Comparison of ENCODE assay signal across 8 mouse cellular contexts in the genomic region with DNA sequence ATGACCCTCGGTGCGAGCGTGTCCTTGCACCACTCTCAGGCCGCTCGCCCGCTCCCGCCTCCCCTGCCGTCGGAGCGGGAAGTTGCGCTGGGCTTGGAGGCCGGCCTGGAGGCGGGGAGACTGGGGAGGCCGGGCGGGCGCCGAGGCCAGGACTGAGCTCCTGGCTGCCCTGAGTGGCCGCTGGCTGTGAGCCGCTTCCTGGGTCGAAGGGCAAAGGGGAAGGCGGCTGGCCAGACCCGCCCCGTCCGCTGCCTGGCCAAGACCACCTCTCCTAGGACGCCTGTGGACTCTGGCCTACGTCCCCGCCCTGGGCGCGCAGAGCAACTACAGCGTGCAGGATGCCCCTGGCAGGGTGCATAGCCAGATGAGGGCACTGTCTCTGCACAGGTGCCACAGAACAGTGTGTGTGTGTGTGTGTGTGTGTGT. TPM values are rescaled to one million over a fixed set of nuclear protein-coding genes. Genes with fewer than 3 reads are reported as not detected.
DNase-seq lines count a peak whose midpoint lies in the region; ATAC-seq lines count a peak whose summit lies in the region.

No protein-coding gene starts in this region.

- peaks cover 47% of the 10 kb centered on the region for H3K4me1 ChIP-seq in intestine, embryonic 15.5 days (replicated peaks)

- peak overlapping the region; percentile 87 for H3K4me3 ChIP-seq in intestine, embryonic 15.5 days (replicated peaks)
- H3K4me3 ChIP-seq in macrophage (ENCODE audit: inconsistent target) = peak overlapping the region; percentile 30

- peak overlapping the region; percentile 86 for H3K4me2 ChIP-seq in intestine, embryonic 15.5 days (replicated peaks)

- no peaks in the 10 kb centered on the region for H3K27me3 ChIP-seq in intestine, embryonic 15.5 days (replicated peaks)

- H3K79me2 ChIP-seq in macrophage (ENCODE audit: inconsistent target) = no peaks in the 10 kb centered on the region

- WGBS in intestine, embryonic 15.5 days = 2% methylated on average over 28 of the region's 30 CpGs
- 16% methylated on average over 21 of the region's 30 CpGs for WGBS in macrophage (ENCODE audit: missing documents)

- H3K27ac ChIP-seq in intestine, embryonic 15.5 days = peak overlapping the region; percentile 84
- H3K27ac ChIP-seq in macrophage = no peak overlapping the region

- peak; percentile 87 for ATAC-seq in intestine, embryonic 15.5 days
- ATAC-seq in megakaryocyte-erythroid progenitor cell, adult 5-6 weeks (replicated peaks; ENCODE audit: low FRiP score, low TSS enrichment, poor library complexity, severe bottlenecking) = no peak; the same call in 1 of the 2 replicates

- DNase-seq in adrenal gland, adult 8-10 months = peak; percentile 93
- DNase-seq in embryo, embryonic 10 days (ENCODE audit: low spot score) = peak; percentile 93
- peak; percentile 93 for DNase-seq in gastrocnemius, postnatal 25 days
- peak; percentile 35 to 56 for DNase-seq in left cerebral cortex, adult 9 months (ENCODE audit: low spot score in 2 of 2)
- peak; percentile 47 to 59 for DNase-seq in right cerebral cortex, adult 2 months (ENCODE audit: low spot score in 2 of 2)

- H3K9ac ChIP-seq in intestine, embryonic 15.5 days = peak overlapping the region; percentile 79

- no peaks in the 10 kb centered on the region for H3K9me3 ChIP-seq in intestine, embryonic 15.5 days

- no peaks in the 10 kb centered on the region for H3K36me3 ChIP-seq in intestine, embryonic 15.5 days
- no peaks in the 10 kb centered on the region for H3K36me3 ChIP-seq in macrophage (ENCODE audit: inconsistent target)

RNA-seq across cellular contexts. Expression of a gene that starts 0.4 kb away (rescaled TPM):
- 1 to 10 TPM; 6.4 to 9.1 (median 7.4) TPM for total RNA-seq in adrenal gland, adult 8-10 months (2022)
- 1 to 10 TPM in 1 of 2 experiments, under 1 TPM in 1; 0.59 to 1.1 TPM for total RNA-seq in gastrocnemius, postnatal 25 days (2021)
- 0.18 and 0.19 TPM in 2 replicates for polyA plus RNA-seq in intestine, embryonic 15.5 days (2015; fragmentation: Nextera tagmentation; extraction: Ambion mirVana)
- total RNA-seq in macrophage (2018; cell fraction: chromatin; rRNA removed) = 10 to 100 TPM in 23 of 26 experiments, 1 to 10 TPM in 3; 7.6 to 24.1 (median 11.9) TPM
- 1 to 10 TPM; 1.2 to 5.2 (median 1.9) TPM for total RNA-seq in macrophage (2018; cell fraction: cytosol; rRNA removed)
- 10 to 100 TPM in 5 of 26 experiments, 1 to 10 TPM in 21; 6.5 to 13.8 (median 8.6) TPM for total RNA-seq in macrophage (2018; cell fraction: nucleus; rRNA removed)
- 0.98 to 1.4 TPM (median 1.1 TPM) in 3 replicates for polyA plus RNA-seq in macrophage (2018)
- not detected in 2 replicates for total RNA-seq in megakaryocyte-erythroid progenitor cell, adult 5-6 weeks (2014; fragmentation: Nextera tagmentation)
- total RNA-seq in megakaryocyte-erythroid progenitor cell, adult 5-6 weeks (2017) = not detected in 2 replicates

RNA-seq across cellular contexts. Expression of a gene that starts 31.5 kb away (rescaled TPM):
- total RNA-seq in adrenal gland, adult 8-10 months (2022) = under 1 TPM in 1 of 4 experiments, not detected in 3; 0.38 TPM
- total RNA-seq in gastrocnemius, postnatal 25 days (2021) = not detected
- not detected in 2 replicates for polyA plus RNA-seq in intestine, embryonic 15.5 days (2015; fragmentation: Nextera tagmentation; extraction: Ambion mirVana)
- not detected for total RNA-seq in macrophage (2018; cell fraction: chromatin; rRNA removed)
- total RNA-seq in macrophage (2018; cell fraction: cytosol; rRNA removed) = not detected
- not detected for total RNA-seq in macrophage (2018; cell fraction: nucleus; rRNA removed)
- not detected in 3 replicates for polyA plus RNA-seq in macrophage (2018)
- not detected in 2 replicates for total RNA-seq in megakaryocyte-erythroid progenitor cell, adult 5-6 weeks (2014; fragmentation: Nextera tagmentation)
- total RNA-seq in megakaryocyte-erythroid progenitor cell, adult 5-6 weeks (2017) = not detected in 2 replicates

RNA-seq across cellular contexts. Expression of a gene that starts 36.8 kb away (rescaled TPM):
- total RNA-seq in adrenal gland, adult 8-10 months (2022) = 1 to 10 TPM in 1 of 4 experiments, under 1 TPM in 3; 0.75 to 1.1 (median 0.79) TPM
- total RNA-seq in gastrocnemius, postnatal 25 days (2021) = not detected
- not detected in 2 replicates for polyA plus RNA-seq in intestine, embryonic 15.5 days (2015; fragmentation: Nextera tagmentation; extraction: Ambion mirVana)
- not detected for total RNA-seq in macrophage (2018; cell fraction: chromatin; rRNA removed)
- total RNA-seq in macrophage (2018; cell fraction: cytosol; rRNA removed) = not detected
- total RNA-seq in macrophage (2018; cell fraction: nucleus; rRNA removed) = not detected
- not detected in 3 replicates for polyA plus RNA-seq in macrophage (2018)
- total RNA-seq in megakaryocyte-erythroid progenitor cell, adult 5-6 weeks (2014; fragmentation: Nextera tagmentation) = not detected in 2 replicates
- total RNA-seq in megakaryocyte-erythroid progenitor cell, adult 5-6 weeks (2017) = not detected in 2 replicates

RNA-seq across cellular contexts. Expression of a gene that starts 49.6 kb away (rescaled TPM):
- total RNA-seq in adrenal gland, adult 8-10 months (2022) = 10 to 100 TPM; 14.5 to 24.7 (median 21.5) TPM
- total RNA-seq in gastrocnemius, postnatal 25 days (2021) = 10 to 100 TPM; 10.7 to 13.0 TPM
- 27.3 and 27.6 TPM in 2 replicates for polyA plus RNA-seq in intestine, embryonic 15.5 days (2015; fragmentation: Nextera tagmentation; extraction: Ambion mirVana)
- 10 to 100 TPM in 3 of 26 experiments, 1 to 10 TPM in 22, under 1 TPM in 1; 0.45 to 21.0 (median 6.3) TPM for total RNA-seq in macrophage (2018; cell fraction: chromatin; rRNA removed)
- 10 to 100 TPM in 18 of 26 experiments, 1 to 10 TPM in 8; 6.5 to 17.7 (median 11.1) TPM for total RNA-seq in macrophage (2018; cell fraction: cytosol; rRNA removed)
- total RNA-seq in macrophage (2018; cell fraction: nucleus; rRNA removed) = 10 to 100 TPM in 19 of 26 experiments, 1 to 10 TPM in 7; 2.4 to 34.0 (median 11.2) TPM
- polyA plus RNA-seq in macrophage (2018) = 8.7 to 12.6 TPM (median 11.5 TPM) in 3 replicates
- total RNA-seq in megakaryocyte-erythroid progenitor cell, adult 5-6 weeks (2014; fragmentation: Nextera tagmentation) = not detected in 2 replicates
- 3.3 TPM in 1 of 2 replicates, not detected in the other for total RNA-seq in megakaryocyte-erythroid progenitor cell, adult 5-6 weeks (2017)
